In the genomic region with DNA sequence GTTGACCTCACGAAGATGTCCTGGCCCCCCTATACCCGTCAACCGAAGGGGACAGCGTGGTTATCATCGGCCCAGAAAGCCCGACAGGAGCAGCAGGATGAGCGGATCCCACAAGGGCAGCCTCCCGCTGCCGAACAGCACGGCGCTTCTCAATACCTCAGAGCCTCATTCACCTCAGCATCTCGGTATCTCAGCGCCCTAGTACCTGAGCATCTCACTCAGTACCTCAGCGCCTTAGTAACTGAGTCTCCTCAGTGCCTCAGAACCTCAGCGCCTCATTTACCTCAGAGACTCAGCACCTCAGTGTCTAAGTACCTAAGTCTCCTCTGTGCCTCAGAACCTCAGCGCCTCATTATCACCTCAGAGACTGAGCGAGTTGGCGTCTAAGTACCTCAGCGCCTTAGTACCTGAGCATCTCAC, we compare ENCODE assay signal across 8 mouse cellular contexts. TPM values are rescaled to one million over a fixed set of nuclear protein-coding genes. Genes with fewer than 3 reads are reported as not detected.
DNase-seq lines count a peak whose midpoint lies in the region; ATAC-seq and TF ChIP-seq lines count a peak whose summit lies in the region.

No protein-coding gene starts in this region.

- no peak for DNase-seq in gastrocnemius, adult 2 months
- DNase-seq in gastrocnemius, postnatal 14 days, result no peak
- DNase-seq in thymus, postnatal 0 days (ENCODE audit: low spot score), result peak; percentile 10
- no peak for DNase-seq in thymus, adult 18-20 months
- DNase-seq in midbrain, embryonic 10.5 days (ENCODE audit: low spot score), result no peak
- DNase-seq in gastrocnemius, postnatal 10 days, result no peak
- no peak for DNase-seq in urinary bladder, adult 2 months (ENCODE audit: low spot score)

- H3K27me3 ChIP-seq in midbrain, embryonic 10.5 days (ENCODE audit: low read depth, poor library complexity, severe bottlenecking), result no peaks in the 10 kb centered on the region; the same call in 1 of the 2 replicates

- no peaks in the 10 kb centered on the region for H3K9me3 ChIP-seq in midbrain, embryonic 10.5 days (replicated peaks)

- WGBS in midbrain, embryonic 10.5 days, result under 1% methylated on average over 19 of the region's 19 CpGs

- intact Hi-C loops in gastrocnemius, adult 2 months (cut with DNase I), result loop anchor here (5.0 kb wide), 1 partner anchor 52 kb away; no protein-coding TSS in a partner anchor
- intact Hi-C loops in gastrocnemius, postnatal 14 days (cut with DNase I; ENCODE audit: low total_unique reads), result no loop called here

- peaks cover 21% of the 10 kb centered on the region for H3K4me1 ChIP-seq in midbrain, embryonic 10.5 days

- no peak overlapping the region for H3K27ac ChIP-seq in gastrocnemius, adult 2 months
- H3K27ac ChIP-seq in midbrain, embryonic 10.5 days (replicated peaks), result peak overlapping the region; percentile 88

- peak overlapping the region; percentile 63 for H3K4me3 ChIP-seq in gastrocnemius, adult 2 months
- peak overlapping the region; percentile 88 for H3K4me3 ChIP-seq in midbrain, embryonic 10.5 days

- 0 out of 2 replicates have a peak, but pooled peaks have one; percentile 2 for ATAC-seq in granulocyte monocyte progenitor cell, adult 5-6 weeks (replicated peaks; ENCODE audit: poor library complexity, severe bottlenecking)

- TF ChIP-seq CTCF in gastrocnemius, adult 2 months (IDR thresholded peaks at IDR 0.05), result no peak

- no peaks in the 10 kb centered on the region for H3K36me3 ChIP-seq in midbrain, embryonic 10.5 days

RNA-seq across cellular contexts. Expression of gene Syt14, which starts 0.6 kb away (rescaled TPM):
- under 1 TPM; 0.05 to 0.20 TPM for total RNA-seq in gastrocnemius, adult 2 months (2021)
- under 1 TPM; 0.18 to 0.31 TPM for total RNA-seq in gastrocnemius, postnatal 14 days (2021)
- polyA plus RNA-seq in thymus, postnatal 0 days (2015; fragmentation: Nextera tagmentation; extraction: Ambion mirVana), result 1.1 and 2.0 TPM in 2 replicates
- total RNA-seq in granulocyte monocyte progenitor cell, adult 5-6 weeks (2014; fragmentation: Nextera tagmentation), result not detected in 2 replicates
- total RNA-seq in granulocyte monocyte progenitor cell, adult 5-6 weeks (2017), result 0.21 and 0.47 TPM in 2 replicates
- 3.7 and 4.1 TPM in 2 replicates for polyA plus RNA-seq in midbrain, embryonic 10.5 days (2016; fragmentation: Nextera tagmentation; extraction: Ambion mirVana)
- total RNA-seq in gastrocnemius, postnatal 10 days (2021), result under 1 TPM; 0.59 to 0.61 TPM
- polyA plus RNA-seq in urinary bladder, adult 2 months (2012; rRNA removed), result 1.1 and 1.2 TPM in 2 replicates
